Mouse (Mus musculus) testis, adult 2 months (tissue): Measurements from ENCODE around the gene Hydin. TPM values are rescaled to one million over a fixed set of nuclear protein-coding genes. Genes with fewer than 3 reads are reported as not detected.

Source experiments
- H3K27ac ChIP-seq: fragments of 200-500 bp; 2 replicates; pipeline ENCODE4 v1.5.1; 2012; ENCODE audit warnings: low read depth, low read length; ENCODE audit not compliant: control insufficient read depth, insufficient read depth
- H3K27me3 ChIP-seq: fragments of 200-500 bp; 2 replicates; pipeline ENCODE4 v1.6.1; 2012; ENCODE audit warnings: mild to moderate bottlenecking, low read length, moderate library complexity; ENCODE audit not compliant: control insufficient read depth, insufficient read depth
- H3K36me3 ChIP-seq: fragments of 200-500 bp; 2 replicates; pipeline ENCODE4 v1.6.1; 2012; ENCODE audit warnings: mild to moderate bottlenecking, low read length; ENCODE audit not compliant: control insufficient read depth, insufficient read depth
- H3K4me1 ChIP-seq: fragments of 200-500 bp; 2 replicates; pipeline ENCODE4 v1.6.1; 2012; ENCODE audit warnings: low read length; ENCODE audit not compliant: control insufficient read depth, insufficient read depth
- H3K4me3 ChIP-seq: fragments of 200-500 bp; 2 replicates; pipeline ENCODE4 v1.5.1; 2012; ENCODE audit warnings: low read depth, mild to moderate bottlenecking, low read length, moderate library complexity, mixed read lengths; ENCODE audit not compliant: control insufficient read depth
- CTCF ChIP-seq: fragments of 200-500 bp; IDR thresholded peaks from 2 replicates; pipeline ENCODE4 v1.5.1; 2012; ENCODE audit warnings: low read depth, mild to moderate bottlenecking, inconsistent platforms, low read length, moderate library complexity; ENCODE audit not compliant: control insufficient read depth, insufficient read depth, insufficient replicate concordance
- POLR2A ChIP-seq: fragments of 200-500 bp; IDR thresholded peaks from 2 replicates; pipeline ENCODE4 v1.6.1; 2012; ENCODE audit warnings: low read depth, mild to moderate bottlenecking, inconsistent platforms, low read length, moderate library complexity; ENCODE audit not compliant: control insufficient read depth
- polyA plus RNA-seq: library from polyadenylated mRNA; depleted of rRNA; stranded (reverse); fragments of >200 nt; gene quantifications from 2 replicates; pipeline ENCODE4 v1.2.3, GENCODE M21; 2012

Hydin gene
- polyA plus RNA-seq, 1 experiment: 32.6 TPM

GRCm38 (mm10) chr8:110619919-110620318 lies 353.1 kb downstream of the Hydin start:
- H3K27me3 ChIP-seq: no peaks in the 10 kb centered on the region
- TF ChIP-seq POLR2A (no peak), CTCF (no peak)
- H3K4me3 ChIP-seq: no peak overlapping the region

GRCm38 (mm10) chr8:110626431-110626830 lies 359.7 kb downstream of the Hydin start:
- TF ChIP-seq POLR2A (no peak), CTCF (no peak)
- Histone ChIP-seq H3K4me1 (no peaks in the 10 kb centered on the region), H3K27me3 (no peaks in the 10 kb centered on the region), H3K36me3 (no peaks in the 10 kb centered on the region), H3K4me3 (no peak overlapping the region), H3K27ac (no peak overlapping the region)

More at GRCm38 (mm10) chr8:110619919-110620318, 353.1 kb downstream of the Hydin start:
- Histone ChIP-seq H3K36me3 (no peaks in the 10 kb centered on the region), H3K4me1 (peaks cover 9% of the 10 kb centered on the region), H3K27ac (no peak overlapping the region)

GRCm38 (mm10) chr8:110629245-110630063 lies 362.7 kb downstream of the Hydin start:
- Histone ChIP-seq H3K36me3 (no peaks in the 10 kb centered on the region), H3K4me1 (no peaks in the 10 kb centered on the region), H3K4me3 (no peak overlapping the region), H3K27me3 (no peaks in the 10 kb centered on the region), H3K27ac (no peak overlapping the region)
- peak; percentile 20; the same call in 1 of the 2 replicates for TF ChIP-seq CTCF
- TF ChIP-seq POLR2A: no peak

GRCm38 (mm10) chr8:110630079-110630478 lies 363.3 kb downstream of the Hydin start:
- H3K27me3 ChIP-seq: no peaks in the 10 kb centered on the region
- H3K36me3 ChIP-seq: no peaks in the 10 kb centered on the region
- H3K4me3 ChIP-seq: no peak overlapping the region
- TF ChIP-seq POLR2A (no peak), CTCF (no peak)
- H3K27ac ChIP-seq: no peak overlapping the region
- H3K4me1 ChIP-seq: no peaks in the 10 kb centered on the region

GRCm38 (mm10) chr8:110630571-110631071 lies 363.8 kb downstream of the Hydin start:
- H3K4me1 ChIP-seq: no peaks in the 10 kb centered on the region
- no peak overlapping the region for H3K4me3 ChIP-seq
- no peaks in the 10 kb centered on the region for H3K27me3 ChIP-seq
- TF ChIP-seq CTCF (no peak), POLR2A (no peak)
- H3K36me3 ChIP-seq: no peaks in the 10 kb centered on the region
- H3K27ac ChIP-seq: no peak overlapping the region

GRCm38 (mm10) chr8:110631201-110631600 lies 364.4 kb downstream of the Hydin start:
- no peak for TF ChIP-seq CTCF
- no peak overlapping the region for H3K27ac ChIP-seq
- no peaks in the 10 kb centered on the region for H3K36me3 ChIP-seq
- H3K4me3 ChIP-seq: no peak overlapping the region
- no peaks in the 10 kb centered on the region for H3K4me1 ChIP-seq
- no peaks in the 10 kb centered on the region for H3K27me3 ChIP-seq

- TF ChIP-seq POLR2A: no peak
- no peak for TF ChIP-seq CTCF
- Histone ChIP-seq H3K4me3 (no peak overlapping the region), H3K27ac (no peak overlapping the region), H3K27me3 (no peaks in the 10 kb centered on the region), H3K36me3 (no peaks in the 10 kb centered on the region), H3K4me1 (no peaks in the 10 kb centered on the region)
Observed at GRCm38 (mm10) chr8:110633814-110634213, 367.0 kb downstream of the Hydin start.
